Mouse (Mus musculus) CH12.LX (cell line): ENCODE data around the gene Fzd10. TPM values are rescaled to one million over a fixed set of nuclear protein-coding genes. Genes with fewer than 3 reads are reported as not detected.
A peak's percentile ranks its signal among the peaks of the same experiment; 100 is the strongest.

Experiments used
- DNase-seq: peaks from one replicate; pipeline ENCODE4 v3.0.0-alpha.2; 2013; ENCODE audit errors: extremely low read depth
- H3K27ac ChIP-seq: 2 replicates; pipeline ENCODE4 v1.5.1; 2012; ENCODE audit warnings: low read depth, mild to moderate bottlenecking, control low read depth, moderate library complexity; ENCODE audit not compliant: insufficient read depth
- H3K27me3 ChIP-seq: replicated peaks from 2 replicates; pipeline ENCODE3; 2012; ENCODE audit warnings: inconsistent platforms
- H3K36me3 ChIP-seq, 2 experiments: replicated peaks in 1 of 2; 2 replicates each; pipeline versions ENCODE3 to v1.6.1; 2012; ENCODE audit warnings: inconsistent platforms in 1 of 2, low read length in 1 of 2, mild to moderate bottlenecking in 1 of 2, mixed read lengths in 1 of 2, moderate library complexity in 1 of 2; ENCODE audit not compliant: control insufficient read depth in 1 of 2, insufficient read depth in 1 of 2
- H3K4me1 ChIP-seq, 2 experiments: 2 replicates each; pipeline ENCODE4 v1.6.1; 2012; ENCODE audit warnings: inconsistent platforms in 1 of 2, moderate library complexity in 1 of 2; ENCODE audit not compliant: insufficient read depth in 2 of 2, control insufficient read depth in 1 of 2
- H3K4me2 ChIP-seq: 2 replicates; pipeline ENCODE4 v1.6.1; 2012; ENCODE audit warnings: low read depth, mild to moderate bottlenecking, control low read depth; ENCODE audit not compliant: poor library complexity, insufficient read depth, severe bottlenecking
- H3K4me3 ChIP-seq, 3 experiments: fragments of 150-350 bp in 1 of 3; sonication (generic) in 1 of 3; replicated peaks in 1 of 3; 2 replicates each; pipeline versions ENCODE3 to v1.5.1; 2011 to 2012; ENCODE audit warnings: low read depth in 2 of 3, low read length in 2 of 3, mild to moderate bottlenecking in 2 of 3, moderate library complexity in 2 of 3, control low read depth in 1 of 3, improper control_type of control experiment in 1 of 3, inconsistent platforms in 1 of 3, mixed read lengths in 1 of 3; ENCODE audit not compliant: poor library complexity in 1 of 3
- H3K79me2 ChIP-seq: replicated peaks from 2 replicates; pipeline ENCODE4 v1.6.1; 2012; ENCODE audit warnings: mild to moderate bottlenecking, moderate library complexity; ENCODE audit not compliant: control insufficient read depth, poor library complexity, insufficient read depth, severe bottlenecking; ENCODE audit errors: extremely low read depth
- H3K9ac ChIP-seq: 2 replicates; pipeline ENCODE4 v1.6.1; 2012; ENCODE audit warnings: low read depth, mild to moderate bottlenecking, control low read depth, moderate library complexity; ENCODE audit not compliant: insufficient read depth
- H3K9me3 ChIP-seq: replicated peaks from 2 replicates; pipeline ENCODE3; 2012; ENCODE audit warnings: low read length, inconsistent platforms, mixed read lengths
- BHLHE40 ChIP-seq: IDR thresholded peaks from 2 replicates; pipeline ENCODE4 v1.6.1; 2011; ENCODE audit warnings: mild to moderate bottlenecking, low read depth, low read length, improper control_type of control experiment
- CHD2 ChIP-seq: IDR thresholded peaks from 2 replicates; pipeline ENCODE4 v1.6.1; 2011; ENCODE audit warnings: low read length, improper control_type of control experiment
- E2F4 ChIP-seq: IDR thresholded peaks from 2 replicates; pipeline ENCODE4 v1.6.1; 2011; ENCODE audit warnings: low read depth, low read length, improper control_type of control experiment; ENCODE audit not compliant: insufficient replicate concordance
- ELF1 ChIP-seq: IDR thresholded peaks from 2 replicates; pipeline ENCODE4 v1.6.1; 2014; ENCODE audit warnings: low read depth, mild to moderate bottlenecking, inconsistent platforms, low read length, improper control_type of control experiment
- EP300 ChIP-seq: IDR thresholded peaks from 2 replicates; pipeline ENCODE4 v1.6.1; 2011; ENCODE audit warnings: low read length, improper control_type of control experiment
- ETS1 ChIP-seq: conservative IDR thresholded peaks from 2 replicates; pipeline ENCODE4 v1.6.1; 2012; ENCODE audit warnings: low read depth, mild to moderate bottlenecking, inconsistent platforms, low read length, improper control_type of control experiment, moderate library complexity
- JUN ChIP-seq: IDR thresholded peaks from 2 replicates; pipeline ENCODE4 v1.6.1; 2011; ENCODE audit warnings: low read depth, mild to moderate bottlenecking, low read length, improper control_type of control experiment, moderate library complexity; ENCODE audit not compliant: insufficient read depth
- JUND ChIP-seq: conservative IDR thresholded peaks from 2 replicates; pipeline ENCODE4 v1.6.1; 2011; ENCODE audit warnings: low read depth, low read length, improper control_type of control experiment
- MAFK ChIP-seq: IDR thresholded peaks from 2 replicates; pipeline ENCODE4 v1.6.1; 2011; ENCODE audit warnings: low read length, improper control_type of control experiment; ENCODE audit not compliant: insufficient replicate concordance
- MAX ChIP-seq: IDR thresholded peaks from 2 replicates; pipeline ENCODE4 v1.6.1; 2011; ENCODE audit warnings: low read length, improper control_type of control experiment
- MXI1 ChIP-seq: IDR thresholded peaks from 2 replicates; pipeline ENCODE4 v1.6.1; 2011; ENCODE audit warnings: mild to moderate bottlenecking, low read depth, low read length, improper control_type of control experiment
- MYC ChIP-seq: IDR thresholded peaks from 2 replicates; pipeline ENCODE4 v1.6.1; 2011; ENCODE audit warnings: low read depth, mild to moderate bottlenecking, improper control_type of control experiment, low read length
- NRF1 ChIP-seq: IDR thresholded peaks from 2 replicates; pipeline ENCODE4 v1.6.1; 2014; ENCODE audit warnings: low read depth, mild to moderate bottlenecking, inconsistent platforms, low read length, improper control_type of control experiment, moderate library complexity
- POLR2A ChIP-seq: IDR thresholded peaks from 2 replicates; pipeline ENCODE4 v1.6.1; 2011; ENCODE audit warnings: low read depth, mild to moderate bottlenecking, improper control_type of control experiment, low read length
- POLR2AphosphoS2 ChIP-seq: IDR thresholded peaks from 2 replicates; pipeline ENCODE4 v1.6.1; 2011; ENCODE audit warnings: low read depth, low read length, improper control_type of control experiment
- RAD21 ChIP-seq: IDR thresholded peaks from 2 replicates; pipeline ENCODE4 v1.6.1; 2011; ENCODE audit warnings: low read depth, mild to moderate bottlenecking, low read length, improper control_type of control experiment, moderate library complexity
- SIN3A ChIP-seq: IDR thresholded peaks from 2 replicates; pipeline ENCODE4 v1.6.1; 2012; ENCODE audit warnings: low read length, improper control_type of control experiment, inconsistent platforms
- SMC3 ChIP-seq: IDR thresholded peaks from 2 replicates; pipeline ENCODE4 v1.6.1; 2011; ENCODE audit warnings: low read depth, low read length, improper control_type of control experiment
- TBP ChIP-seq: conservative IDR thresholded peaks from 2 replicates; pipeline ENCODE4 v1.6.1; 2011; ENCODE audit warnings: low read depth, low read length, improper control_type of control experiment
- TCF12 ChIP-seq: IDR thresholded peaks from 2 replicates; pipeline ENCODE4 v1.6.1; 2014; ENCODE audit warnings: low read depth, mild to moderate bottlenecking, inconsistent platforms, low read length, improper control_type of control experiment
- USF1 ChIP-seq: IDR thresholded peaks from 2 replicates; pipeline ENCODE4 v1.6.1; 2014; ENCODE audit warnings: low read depth, mild to moderate bottlenecking, inconsistent platforms, low read length, improper control_type of control experiment
- ZC3H11A ChIP-seq: IDR thresholded peaks from 2 replicates; pipeline ENCODE4 v1.6.1; 2012; ENCODE audit warnings: low read depth, mild to moderate bottlenecking, inconsistent platforms, low read length, improper control_type of control experiment
- ZKSCAN1 ChIP-seq: IDR thresholded peaks from 2 replicates; pipeline ENCODE4 v1.6.1; 2012; ENCODE audit warnings: low read depth, inconsistent platforms, low read length, improper control_type of control experiment, borderline replicate concordance
- ZMIZ1 ChIP-seq: IDR thresholded peaks from 2 replicates; pipeline ENCODE4 v1.6.1; 2012; ENCODE audit warnings: low read depth, mild to moderate bottlenecking, inconsistent platforms, low read length, improper control_type of control experiment
- ZNF384 ChIP-seq: IDR thresholded peaks from 2 replicates; pipeline ENCODE4 v1.6.1; 2012; ENCODE audit warnings: low read depth, low read length, improper control_type of control experiment, inconsistent platforms
- dilution Hi-C: fragments of 300-500 bp; cut with MboI; formaldehyde crosslinking; loops from 2 replicates; pipeline ENCODE4 v1.14.3; 2020; ENCODE audit warnings: low sequenced_read_pairs; ENCODE audit not compliant: extremely low pct_unique_long_range_greater_than_20kb, extremely low pct_ligation_motif_present
- in situ Hi-C: fragments of 300-500 bp; cut with MboI; formaldehyde crosslinking; loops from 3 replicates; pipeline ENCODE4 v1.14.3; 2019; ENCODE audit warnings: low sequenced_read_pairs, low pct_ligation_motif_present, low pct_unique_long_range_greater_than_20kb, mixed read lengths
- polyA plus RNA-seq: library from polyadenylated mRNA; unstranded; fragments of >175 nt; gene quantifications from 2 replicates; pipeline ENCODE4 v1.2.1, GENCODE M21; 2012; ENCODE audit warnings: low read depth; ENCODE audit not compliant: insufficient read length
- total RNA-seq, 2 experiments: library from RNA; depleted of rRNA; stranded (reverse); fragments of 300-350 nt in 1 of 2; fragments of >200 nt in 1 of 2; gene quantifications; 2 replicates each; pipeline ENCODE4 v1.2.3; 2012 to 2014

The Fzd10 gene
- total and polyA plus RNA-seq, 3 experiments = not detected

DNA sequence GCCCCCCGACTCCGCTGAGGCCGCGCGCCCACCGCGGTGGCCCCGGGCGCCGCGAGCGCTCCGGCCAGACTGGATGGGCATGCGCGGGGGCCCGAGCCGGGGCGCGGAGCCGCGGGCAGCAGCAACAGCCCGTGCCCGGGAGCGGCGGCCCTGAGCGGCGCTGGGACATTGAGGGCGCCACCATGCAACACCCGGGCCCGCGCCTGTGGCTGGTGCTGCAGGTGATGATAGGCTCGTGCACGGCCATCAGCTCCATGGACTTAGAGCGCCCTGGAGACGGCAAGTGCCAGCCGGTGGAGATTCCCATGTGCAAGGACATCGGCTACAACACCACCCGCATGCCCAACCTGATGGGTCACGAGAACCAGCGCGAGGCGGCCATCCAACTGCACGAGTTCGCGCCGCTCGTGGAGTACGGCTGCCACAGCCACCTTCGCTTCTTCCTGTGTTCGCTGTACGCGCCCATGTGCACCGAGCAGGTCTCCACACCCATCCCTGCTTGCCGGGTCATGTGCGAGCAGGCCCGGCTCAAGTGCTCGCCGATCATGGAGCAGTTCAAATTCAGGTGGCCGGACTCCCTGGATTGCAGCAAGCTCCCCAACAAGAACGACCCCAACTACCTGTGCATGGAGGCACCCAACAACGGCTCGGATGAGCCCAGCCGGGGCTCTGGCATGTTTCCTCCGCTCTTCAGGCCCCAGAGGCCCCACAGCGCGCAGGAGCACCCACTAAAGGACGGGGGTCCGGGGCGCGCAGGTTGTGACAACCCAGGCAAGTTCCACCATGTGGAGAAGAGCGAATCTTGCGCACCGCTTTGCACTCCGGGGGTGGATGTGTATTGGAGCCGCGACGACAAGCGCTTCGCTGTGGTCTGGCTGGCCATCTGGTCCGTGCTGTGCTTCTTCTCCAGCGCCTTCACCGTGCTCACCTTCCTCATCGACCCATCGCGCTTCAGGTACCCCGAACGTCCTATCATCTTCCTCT is 684 bp downstream of the Fzd10 start:
- H3K9ac ChIP-seq = no peak overlapping the region
- in situ Hi-C loops (no loop called here), dilution Hi-C loops (no loop called here)
- H3K4me1 ChIP-seq = no peaks in the 10 kb centered on the region
- H3K9me3 ChIP-seq = peaks cover 77% of the 10 kb centered on the region
- H3K27me3 ChIP-seq = no peaks in the 10 kb centered on the region
- no peaks in the 10 kb centered on the region for H3K79me2 ChIP-seq
- TF ChIP-seq JUN (no peak), RAD21 (no peak), MAFK (no peak), ZNF384 (no peak), ZKSCAN1 (no peak), TCF12 (no peak), NRF1 (no peak)
- H3K27ac ChIP-seq = no peak overlapping the region
- no peak for DNase-seq
- peak overlapping the region in 1 of 3 experiments; percentile 11 for H3K4me3 ChIP-seq
- no peak overlapping the region for H3K4me2 ChIP-seq
- H3K36me3 ChIP-seq = no peaks in the 10 kb centered on the region

DNA sequence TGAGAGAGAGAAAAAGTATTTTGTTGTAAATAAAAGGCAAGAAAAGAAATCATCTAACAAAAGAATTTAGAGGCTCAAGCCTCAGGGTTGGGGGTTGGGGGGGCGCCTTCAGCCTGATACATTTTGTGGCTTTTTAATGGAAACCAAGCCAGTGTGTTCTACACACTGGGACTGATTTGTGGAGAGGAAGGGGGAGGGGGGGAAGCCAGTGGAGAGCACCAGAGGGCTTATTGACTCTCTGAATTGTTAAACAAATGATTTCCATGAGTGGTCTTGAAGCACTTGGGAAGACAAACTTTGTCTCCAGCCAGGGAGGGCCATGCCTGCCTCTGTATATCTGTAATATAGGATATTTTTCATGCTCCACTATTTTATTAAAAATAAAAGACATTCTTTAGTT is 3.0 kb downstream of the Fzd10 start:
- Histone ChIP-seq H3K4me3 (no peak overlapping the region), H3K36me3 (no peaks in the 10 kb centered on the region), H3K9me3 (peaks cover 87% of the 10 kb centered on the region), H3K27ac (no peak overlapping the region), H3K79me2 (no peaks in the 10 kb centered on the region), H3K9ac (no peak overlapping the region), H3K27me3 (no peaks in the 10 kb centered on the region), H3K4me2 (no peak overlapping the region), H3K4me1 (no peaks in the 10 kb centered on the region)
- TF ChIP-seq EP300 (no peak), JUND (no peak), SMC3 (no peak), ZC3H11A (no peak), MAX (no peak), TCF12 (no peak)
- in situ Hi-C loops (no loop called here), dilution Hi-C loops (no loop called here)
- no peak for DNase-seq

DNA sequence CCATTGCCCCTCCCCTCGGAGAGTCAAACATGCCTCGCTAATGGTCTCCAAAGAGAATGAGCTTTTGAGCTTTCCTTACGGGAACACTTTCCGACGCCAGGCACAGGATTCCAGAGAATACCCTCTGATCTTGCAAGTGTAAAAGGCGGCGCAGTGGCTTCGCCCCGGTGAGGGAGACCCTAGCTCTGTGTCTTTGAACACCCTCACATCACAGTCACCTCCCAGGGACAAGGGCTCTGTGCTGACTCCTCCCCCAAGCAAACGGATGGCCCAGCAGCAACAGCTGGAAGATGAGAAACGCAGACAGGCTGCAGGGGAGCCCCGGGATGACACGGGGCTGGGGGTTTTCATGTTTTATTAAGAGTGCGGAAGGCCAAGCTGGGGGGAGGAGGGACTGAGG is 6.0 kb downstream of the Fzd10 start:
- no peak overlapping the region for H3K4me2 ChIP-seq
- no peaks in the 10 kb centered on the region for H3K36me3 ChIP-seq
- dilution Hi-C loops (no loop called here), in situ Hi-C loops (no loop called here)
- no peak overlapping the region for H3K27ac ChIP-seq
- H3K79me2 ChIP-seq = no peaks in the 10 kb centered on the region
- TF ChIP-seq MYC (no peak), TCF12 (no peak), ETS1 (no peak), USF1 (no peak), POLR2A (no peak), SIN3A (no peak), TBP (no peak), BHLHE40 (no peak), ZMIZ1 (no peak), ELF1 (no peak), E2F4 (no peak), MXI1 (no peak), MAX (no peak), POLR2AphosphoS2 (no peak), CHD2 (no peak), ZNF384 (no peak), SMC3 (no peak), ZC3H11A (no peak)
- no peaks in the 10 kb centered on the region for H3K27me3 ChIP-seq
- H3K4me1 ChIP-seq = no peaks in the 10 kb centered on the region
- H3K4me3 ChIP-seq = no peak overlapping the region
- peaks cover 82% of the 10 kb centered on the region for H3K9me3 ChIP-seq
- H3K9ac ChIP-seq = no peak overlapping the region
- no peak for DNase-seq
